Mouse (Mus musculus) liver, embryonic 16.5 days (tissue): ENCODE measurements around the gene Nfix. TPM values are rescaled to one million over a fixed set of nuclear protein-coding genes. Genes with fewer than 3 reads are reported as not detected.

Experiments
- ATAC-seq: fragments of 200-750 bp; cut with Nextera tagmentation; 2 replicates; pipeline ENCODE4 v1.8.0; 2017; ENCODE audit warnings: low read depth, mild to moderate bottlenecking, moderate number of reproducible peaks, moderate library complexity
- H3K27ac ChIP-seq: fragments of 300-500 bp; sonication (generic); 2 replicates; pipeline ENCODE4 v1.5.1; 2014; ENCODE audit warnings: mild to moderate bottlenecking, low read length
- H3K27me3 ChIP-seq: fragments of 300-500 bp; sonication (generic); 2 replicates; pipeline ENCODE4 v1.6.1; 2014; ENCODE audit warnings: low read depth, low read length, mixed read lengths; ENCODE audit not compliant: control insufficient read depth, insufficient read depth
- H3K36me3 ChIP-seq: fragments of 300-500 bp; sonication (generic); 2 replicates; pipeline ENCODE4 v1.6.1; 2014; ENCODE audit warnings: mild to moderate bottlenecking; ENCODE audit not compliant: control insufficient read depth, insufficient read depth
- H3K4me1 ChIP-seq: fragments of 300-500 bp; sonication (generic); 2 replicates; pipeline ENCODE4 v1.6.1; 2014; ENCODE audit warnings: low read depth, low read length, mixed read lengths; ENCODE audit not compliant: control insufficient read depth
- H3K4me2 ChIP-seq: fragments of 300-500 bp; sonication (generic); 2 replicates; pipeline ENCODE4 v1.6.1; 2014; ENCODE audit warnings: low read depth, low read length, mixed read lengths
- H3K4me3 ChIP-seq: fragments of 300-500 bp; sonication (generic); 2 replicates; pipeline ENCODE4 v1.5.1; 2014; ENCODE audit warnings: low read depth, mild to moderate bottlenecking, low read length
- H3K9ac ChIP-seq: fragments of 300-500 bp; sonication (generic); 2 replicates; pipeline ENCODE4 v1.6.1; 2014; ENCODE audit warnings: low read depth, low read length
- H3K9me3 ChIP-seq: fragments of 300-500 bp; sonication (generic); replicated peaks from 2 replicates; pipeline ENCODE4 v1.6.1; 2016; ENCODE audit warnings: low read length; ENCODE audit not compliant: control insufficient read depth
- WGBS: fragments of 180-500 bp; shearing (Covaris S2); extraction: QIAGEN DNeasy Blood & Tissue Kit; methylation state at CpG from one replicate; pipeline ENCODE4 v1.1.7; 2014; ENCODE audit not compliant: insufficient replicate concordance; 5-methylcytosine and 5-hydroxymethylcytosine counted together
- polyA plus RNA-seq: library from polyadenylated mRNA; unstranded; fragments of >200 nt; fragmentation: Nextera tagmentation; extraction: Ambion mirVana; gene quantifications from 2 replicates; pipeline ENCODE4 v1.2.1, GENCODE M21; 2015

Nfix gene
- polyA plus RNA-seq, 1 experiment from 2014 or later, result 2.0 TPM

DNA sequence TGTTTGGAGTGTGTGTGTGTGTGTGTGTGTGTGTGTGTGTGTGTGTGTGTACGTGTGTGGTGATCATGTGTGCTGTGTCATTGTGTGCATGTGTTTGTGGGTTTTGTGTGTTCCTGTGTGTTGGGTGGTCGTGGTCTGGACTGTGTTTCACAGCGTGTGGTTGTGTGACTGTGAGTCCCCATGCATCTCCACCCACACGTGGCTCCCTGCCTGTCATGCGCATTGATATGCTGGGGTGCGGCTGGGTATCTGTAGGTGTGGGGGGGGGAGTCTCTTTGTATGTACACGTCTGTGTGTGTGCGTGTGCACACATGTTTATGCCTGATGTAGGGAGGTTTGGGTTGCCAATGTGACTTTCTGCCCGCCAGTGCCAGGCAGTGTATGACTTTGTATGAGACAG is 7.0 kb downstream of the Nfix start:
- Histone ChIP-seq H3K4me2 (no peak overlapping the region), H3K9me3 (no peaks in the 10 kb centered on the region), H3K9ac (no peak overlapping the region), H3K4me1 (no peaks in the 10 kb centered on the region), H3K36me3 (no peaks in the 10 kb centered on the region), H3K27me3 (peaks cover 41% of the 10 kb centered on the region), H3K27ac (no peak overlapping the region), H3K4me3 (no peak overlapping the region)
- ATAC-seq, result no peak
- WGBS, result 64% methylated on average over 9 of the region's 9 CpGs

DNA sequence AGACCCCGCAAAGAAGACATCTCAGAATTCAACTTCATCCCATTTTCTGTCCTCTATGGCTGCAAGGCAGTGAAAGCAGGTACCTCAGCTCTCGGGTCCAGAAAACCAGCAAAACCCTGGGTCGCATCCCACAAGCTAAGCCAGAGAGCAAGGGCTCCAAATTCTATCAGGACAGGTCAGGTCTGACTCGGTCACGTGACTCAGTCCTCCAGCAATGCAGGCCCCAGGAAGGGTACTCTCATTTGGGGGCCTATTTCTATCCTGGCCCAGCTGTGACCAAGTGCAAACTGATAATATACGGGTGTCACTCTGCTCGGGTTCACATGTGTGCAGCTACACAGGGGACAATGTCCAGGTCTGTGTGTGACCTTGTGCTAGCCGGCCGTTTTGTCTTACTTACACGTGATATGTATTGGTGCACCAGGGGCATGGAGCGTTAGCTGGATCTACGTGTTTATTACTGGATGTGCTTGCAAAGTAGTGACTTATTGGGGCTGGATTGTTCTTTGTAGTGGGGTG is 7.7 kb downstream of the Nfix start:
- Histone ChIP-seq H3K36me3 (no peaks in the 10 kb centered on the region), H3K4me3 (no peak overlapping the region), H3K4me2 (no peak overlapping the region), H3K27me3 (peaks cover 41% of the 10 kb centered on the region), H3K9me3 (no peaks in the 10 kb centered on the region), H3K27ac (no peak overlapping the region), H3K4me1 (no peaks in the 10 kb centered on the region), H3K9ac (no peak overlapping the region)
- ATAC-seq, result no peak
- 70% methylated on average over 12 of the region's 12 CpGs for WGBS

DNA sequence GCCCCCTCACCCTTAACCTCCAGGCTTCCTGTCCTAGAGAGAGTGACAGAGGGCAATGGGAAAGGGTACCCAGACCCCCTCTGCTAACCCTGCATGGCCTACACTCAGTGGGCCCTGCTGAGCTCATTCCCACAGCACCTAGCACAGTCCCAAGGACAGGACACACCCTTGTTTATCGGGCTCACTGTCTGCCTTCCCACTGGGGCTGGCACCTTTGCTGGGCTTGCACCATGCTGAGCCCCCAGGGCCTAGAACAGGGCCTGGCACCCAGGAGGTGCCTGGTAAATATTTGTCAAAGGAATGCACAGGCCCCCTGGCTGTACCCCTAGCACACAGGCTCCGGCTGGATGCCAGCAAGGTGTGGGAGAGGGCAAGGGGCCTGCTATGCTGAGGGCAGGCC is 9.6 kb downstream of the Nfix start:
- no peak overlapping the region for H3K4me3 ChIP-seq
- H3K27ac ChIP-seq, result no peak overlapping the region
- peaks cover 54% of the 10 kb centered on the region for H3K27me3 ChIP-seq
- WGBS, result 60% methylated on average over 2 of the region's 2 CpGs
- no peak overlapping the region for H3K9ac ChIP-seq
- H3K36me3 ChIP-seq, result no peaks in the 10 kb centered on the region
- no peaks in the 10 kb centered on the region for H3K9me3 ChIP-seq
- no peak overlapping the region for H3K4me2 ChIP-seq
- H3K4me1 ChIP-seq, result no peaks in the 10 kb centered on the region
- ATAC-seq, result no peak

DNA sequence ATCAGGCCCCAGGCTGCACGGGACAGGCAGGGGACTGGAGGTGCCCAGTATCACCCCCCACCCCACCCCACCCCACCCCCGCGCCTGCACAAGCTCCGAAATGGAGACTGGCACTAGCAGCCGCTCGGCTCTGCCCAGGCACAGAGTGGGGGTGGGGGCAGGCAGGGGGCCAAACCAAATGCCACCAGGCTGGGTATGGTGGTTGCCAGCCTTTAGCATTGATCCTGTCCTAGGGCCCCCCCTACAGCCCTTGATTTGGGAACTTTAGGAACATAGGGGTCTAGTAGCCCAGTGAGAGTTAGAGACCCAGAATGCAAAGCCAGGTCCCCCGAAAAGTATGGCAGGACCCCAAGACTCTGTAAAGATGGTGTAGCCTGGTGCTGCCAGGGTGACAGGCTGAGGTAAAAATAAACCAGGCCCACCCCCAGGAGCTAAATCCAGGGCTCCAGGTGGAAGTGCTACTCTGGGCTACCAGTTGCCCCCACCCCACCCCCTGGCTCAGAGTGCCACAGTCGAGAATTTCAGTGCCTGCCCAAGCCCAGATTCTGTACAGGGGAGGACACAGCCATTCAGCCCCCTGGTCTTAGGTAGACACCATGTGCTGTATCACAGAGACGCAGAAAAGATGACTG is 10.2 kb downstream of the Nfix start:
- Histone ChIP-seq H3K4me3 (no peak overlapping the region), H3K36me3 (no peaks in the 10 kb centered on the region), H3K9me3 (no peaks in the 10 kb centered on the region), H3K4me1 (no peaks in the 10 kb centered on the region), H3K4me2 (no peak overlapping the region), H3K27me3 (peaks cover 57% of the 10 kb centered on the region), H3K27ac (no peak overlapping the region), H3K9ac (no peak overlapping the region)
- ATAC-seq, result no peak
- 75% methylated on average over 9 of the region's 9 CpGs for WGBS

DNA sequence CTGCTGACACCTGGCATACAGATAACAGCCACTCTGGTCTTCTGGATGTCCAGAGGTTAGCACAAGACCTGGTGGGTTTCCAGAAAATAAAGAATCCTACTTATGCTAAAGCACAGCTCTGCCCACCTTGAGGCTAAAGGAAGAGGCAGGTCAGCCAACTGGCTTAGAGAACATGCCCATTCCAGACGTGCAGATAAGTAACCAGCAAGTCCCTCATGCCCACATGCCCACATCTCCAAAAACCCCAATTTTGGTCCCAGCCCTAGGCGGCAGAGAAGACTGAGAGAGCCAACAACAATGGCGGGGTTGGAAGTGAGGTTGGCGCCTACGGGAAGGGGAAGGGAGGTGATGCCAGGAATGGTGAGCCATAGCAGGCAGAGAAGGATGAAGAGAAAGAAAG is 10.8 kb downstream of the Nfix start:
- H3K4me1 ChIP-seq, result no peaks in the 10 kb centered on the region; the same call in 1 of the 2 replicates
- no peak overlapping the region for H3K4me2 ChIP-seq
- WGBS, result 51% methylated on average over 5 of the region's 5 CpGs
- H3K9ac ChIP-seq, result no peak overlapping the region
- no peak overlapping the region for H3K27ac ChIP-seq
- H3K9me3 ChIP-seq, result no peaks in the 10 kb centered on the region
- H3K4me3 ChIP-seq, result no peak overlapping the region
- H3K36me3 ChIP-seq, result no peaks in the 10 kb centered on the region
- ATAC-seq, result no peak
- H3K27me3 ChIP-seq, result peaks cover 63% of the 10 kb centered on the region

DNA sequence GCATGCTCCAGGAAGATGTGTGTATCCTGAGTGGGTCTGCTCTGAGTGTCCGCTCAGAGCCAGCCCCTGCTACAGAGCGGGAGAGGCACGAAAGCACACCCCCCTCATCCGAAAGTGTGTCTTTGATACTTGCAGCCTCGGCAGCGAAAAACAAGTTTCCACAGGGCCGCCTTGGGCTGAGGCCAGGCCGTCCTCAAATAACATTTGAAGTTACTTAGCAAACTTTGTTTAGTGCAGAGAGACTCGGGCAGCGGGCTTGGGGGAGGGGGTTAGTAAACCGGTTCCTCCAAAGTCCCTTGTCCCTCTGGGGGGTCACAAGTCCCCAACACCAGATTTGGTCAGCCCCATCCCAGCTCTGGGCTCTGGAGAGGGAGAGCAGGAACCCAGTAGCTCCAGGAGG is 11.2 kb downstream of the Nfix start:
- Histone ChIP-seq H3K9ac (no peak overlapping the region), H3K27ac (no peak overlapping the region), H3K4me3 (no peak overlapping the region)

DNA sequence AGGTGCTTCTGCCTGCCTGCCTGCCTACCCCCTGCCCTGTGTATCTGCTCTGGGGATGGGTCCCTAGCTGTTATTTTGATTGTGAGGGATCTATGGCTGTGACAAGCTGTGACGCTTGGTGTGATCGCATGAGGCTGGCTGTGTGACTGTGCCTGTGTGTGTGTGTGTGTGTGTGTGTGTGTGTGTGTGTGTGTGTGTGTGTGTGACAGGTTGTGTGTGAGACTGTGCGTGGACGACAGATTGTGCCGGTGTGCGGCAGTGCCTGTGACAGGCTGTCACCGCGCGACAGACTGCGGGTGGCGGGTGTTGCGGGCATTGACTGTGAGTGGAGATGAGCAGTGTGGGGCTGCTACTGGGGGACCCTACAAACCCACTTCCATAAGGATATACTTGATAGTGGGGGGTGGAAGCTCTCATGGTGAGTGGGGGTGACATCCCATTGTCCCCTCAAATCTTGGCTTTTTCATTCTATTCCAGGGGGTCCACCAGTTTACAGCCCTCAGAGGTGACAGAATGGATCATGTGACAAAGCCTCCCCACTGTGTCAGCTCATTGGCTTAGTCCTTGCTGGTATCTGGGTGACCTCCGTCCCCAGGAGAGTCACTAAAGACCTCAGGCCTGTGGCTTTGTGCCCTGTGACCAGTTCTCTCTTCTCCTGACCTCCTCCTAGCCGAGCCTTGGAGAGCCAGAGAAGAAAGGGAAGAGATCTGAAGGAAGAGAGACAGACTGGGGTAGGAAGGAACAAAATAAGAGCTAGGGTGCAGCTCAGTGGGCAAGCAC is 12.4 kb downstream of the Nfix start:
- H3K9ac ChIP-seq, result no peak overlapping the region

More for the DNA sequence above, 11.2 kb downstream of the Nfix start:
- Histone ChIP-seq H3K9me3 (no peaks in the 10 kb centered on the region), H3K4me1 (no peaks in the 10 kb centered on the region; the same call in 1 of the 2 replicates), H3K36me3 (no peaks in the 10 kb centered on the region), H3K27me3 (peaks cover 68% of the 10 kb centered on the region), H3K4me2 (no peak overlapping the region)
- WGBS, result 40% methylated on average over 11 of the region's 11 CpGs
- no peak for ATAC-seq

DNA sequence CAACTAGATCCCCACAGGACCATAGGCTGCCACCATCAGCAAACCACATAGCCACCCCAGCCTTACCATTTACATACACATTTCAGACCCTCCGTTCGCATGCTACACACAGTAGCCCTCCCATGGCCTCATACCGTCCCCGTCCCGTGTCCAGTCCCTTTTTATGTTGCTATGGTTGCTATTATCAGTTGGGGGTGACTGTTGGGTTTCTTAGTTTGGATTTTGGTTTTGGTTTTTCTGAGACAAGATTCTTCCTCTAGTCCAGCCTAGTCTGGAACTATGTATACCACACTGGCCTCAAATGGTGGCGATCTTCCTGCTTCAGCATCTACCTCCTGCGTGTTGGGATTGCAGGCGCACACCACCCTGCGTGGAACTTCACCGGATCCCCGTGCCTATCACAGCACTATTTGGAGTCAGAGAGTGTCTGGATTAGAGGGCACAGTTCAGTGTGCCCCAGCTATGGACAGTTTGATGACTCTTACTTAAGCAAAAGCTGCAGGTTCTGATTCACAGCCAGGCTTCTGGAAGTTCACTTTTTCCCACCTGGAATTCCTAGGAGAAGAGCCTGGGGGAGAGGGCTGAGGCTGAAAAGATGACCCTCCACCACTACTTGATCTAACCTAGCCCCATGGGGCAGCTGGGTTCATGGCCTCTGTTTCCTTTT is 13.2 kb downstream of the Nfix start:
- Histone ChIP-seq H3K27ac (no peak overlapping the region), H3K9me3 (no peaks in the 10 kb centered on the region), H3K4me1 (no peaks in the 10 kb centered on the region; the same call in 1 of the 2 replicates), H3K4me3 (no peak overlapping the region), H3K9ac (no peak overlapping the region), H3K4me2 (no peak overlapping the region), H3K27me3 (peaks cover 87% of the 10 kb centered on the region), H3K36me3 (no peaks in the 10 kb centered on the region)
- no peak for ATAC-seq
- 19% methylated on average over 11 of the region's 11 CpGs for WGBS

More for the DNA sequence above, 12.4 kb downstream of the Nfix start:
- 36% methylated on average over 14 of the region's 14 CpGs for WGBS
- no peaks in the 10 kb centered on the region for H3K36me3 ChIP-seq
- H3K4me2 ChIP-seq, result no peak overlapping the region
- H3K27me3 ChIP-seq, result peaks cover 79% of the 10 kb centered on the region
- H3K4me3 ChIP-seq, result no peak overlapping the region
- H3K27ac ChIP-seq, result no peak overlapping the region
- no peak for ATAC-seq
- H3K9me3 ChIP-seq, result no peaks in the 10 kb centered on the region
- H3K4me1 ChIP-seq, result no peaks in the 10 kb centered on the region; the same call in 1 of the 2 replicates
